8 mouse cellular contexts compared by ENCODE assay signal in the genomic region with DNA sequence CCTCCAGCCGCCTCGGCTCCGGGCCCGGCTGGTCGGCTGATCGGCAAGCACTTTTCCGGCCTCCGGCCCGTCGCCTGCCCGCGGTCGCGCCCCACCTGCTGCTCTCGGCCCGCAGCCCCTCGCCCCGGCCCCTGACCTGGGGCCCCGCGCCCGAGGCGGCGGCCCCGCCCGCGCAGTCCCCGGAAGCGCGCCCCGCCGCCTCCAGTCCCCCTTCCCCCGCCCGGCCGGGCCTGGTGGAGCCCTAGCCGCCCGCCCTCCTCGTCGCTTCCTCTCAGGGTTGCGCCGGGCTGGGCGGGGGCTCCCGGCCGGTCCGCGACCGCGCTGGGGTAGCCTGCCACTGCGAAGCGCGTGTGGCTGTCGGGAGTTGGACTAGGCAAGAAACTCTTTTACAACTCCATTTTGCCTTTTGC. TPM values are rescaled to one million over a fixed set of nuclear protein-coding genes. Genes with fewer than 3 reads are reported as not detected.
A peak's percentile ranks its signal among the peaks of the same experiment; 100 is the strongest.
DNase-seq lines count a peak whose midpoint lies in the region; ATAC-seq and TF ChIP-seq lines count a peak whose summit lies in the region.

No protein-coding gene starts in this region.

- peak; percentile 57 for ATAC-seq in forebrain, postnatal 0 days
- peak; percentile 51 for ATAC-seq in hindbrain, embryonic 16.5 days
- peak; percentile 76 for ATAC-seq in liver, embryonic 14.5 days (ENCODE audit: insufficient read depth)

- H3K9ac ChIP-seq in forebrain, postnatal 0 days = peak overlapping the region; percentile 90
- H3K9ac ChIP-seq in hindbrain, embryonic 16.5 days (ENCODE audit: low read depth, low read length) = peak overlapping the region; percentile 97
- peak overlapping the region; percentile 100 for H3K9ac ChIP-seq in liver, embryonic 14.5 days (replicated peaks)

- DNase-seq in heart, adult 11 months = peak; percentile 99
- DNase-seq in heart, adult 8-10 months (ENCODE audit: low spot score) = no peak
- DNase-seq in forebrain, postnatal 0 days = peak; percentile 63
- DNase-seq in liver, embryonic 14.5 days (ENCODE audit: low read depth in 3 of 3, low spot score in 3 of 3) = peak; percentile 70 to 72 (median 70)
- DNase-seq in naive thymus-derived CD4-positive, alpha-beta T cell, adult 2 months (ENCODE audit: low read depth) = peak; percentile 84
- peak; percentile 88 for DNase-seq in testis, postnatal 10 days (ENCODE audit: low spot score)

- peaks cover 4% of the 10 kb centered on the region; the same call in 1 of the 2 replicates for H3K4me1 ChIP-seq in bone marrow, adult 2 months (ENCODE audit: control insufficient read depth, insufficient read depth, low read length)
- peaks cover 29% of the 10 kb centered on the region for H3K4me1 ChIP-seq in forebrain, postnatal 0 days (ENCODE audit: insufficient read depth)
- peaks cover 28% of the 10 kb centered on the region for H3K4me1 ChIP-seq in hindbrain, embryonic 16.5 days (ENCODE audit: control insufficient read depth, insufficient read depth, low read depth, low read length)
- peaks cover 30 to 32% of the 10 kb centered on the region in 2 experiments for H3K4me1 ChIP-seq in liver, embryonic 14.5 days (replicated peaks; ENCODE audit: control insufficient read depth in 2 of 2, insufficient read depth in 2 of 2, low read length in 1 of 2)

- peak overlapping the region; percentile 93 for H3K4me3 ChIP-seq in bone marrow, adult 2 months (replicated peaks; ENCODE audit: control insufficient read depth, low read depth, low read length)
- peak overlapping the region; percentile 89 for H3K4me3 ChIP-seq in forebrain, postnatal 0 days (ENCODE audit: low read depth, low read length)
- peak overlapping the region; percentile 79 for H3K4me3 ChIP-seq in hindbrain, embryonic 16.5 days (ENCODE audit: low read length)
- H3K4me3 ChIP-seq in liver, embryonic 14.5 days (ENCODE audit: insufficient read depth in 1 of 2, low read depth in 2 of 2, low read length in 2 of 2) = peak overlapping the region; percentile 81 to 99

- TF ChIP-seq EP300 in liver, embryonic 14.5 days (IDR thresholded peaks at IDR 0.05; ENCODE audit: low read depth) = no peak

- WGBS in bone marrow, adult 2 months = under 1% methylated on average over 50 of the region's 51 CpGs
- under 1% methylated on average over 41 of the region's 51 CpGs for WGBS in forebrain, postnatal 0 days
- WGBS in hindbrain, embryonic 16.5 days = under 1% methylated on average over 25 of the region's 51 CpGs
- under 1% methylated on average over 46 of the region's 51 CpGs for WGBS in liver, embryonic 14.5 days (ENCODE audit: insufficient replicate concordance)

- H3K4me2 ChIP-seq in forebrain, postnatal 0 days (ENCODE audit: low read depth) = peak overlapping the region; percentile 48
- peak overlapping the region; percentile 65 for H3K4me2 ChIP-seq in hindbrain, embryonic 16.5 days (ENCODE audit: low read length)
- H3K4me2 ChIP-seq in liver, embryonic 14.5 days (ENCODE audit: low read depth) = peak overlapping the region; percentile 91

- no peaks in the 10 kb centered on the region for H3K9me3 ChIP-seq in forebrain, postnatal 0 days (ENCODE audit: low read length)
- no peaks in the 10 kb centered on the region for H3K9me3 ChIP-seq in hindbrain, embryonic 16.5 days (ENCODE audit: control insufficient read depth, low read length)
- no peaks in the 10 kb centered on the region for H3K9me3 ChIP-seq in liver, embryonic 14.5 days (ENCODE audit: control insufficient read depth, low read length)

- no peaks in the 10 kb centered on the region for H3K27me3 ChIP-seq in forebrain, postnatal 0 days (ENCODE audit: insufficient read depth, low read length)
- no peaks in the 10 kb centered on the region for H3K27me3 ChIP-seq in hindbrain, embryonic 16.5 days (replicated peaks; ENCODE audit: control insufficient read depth, insufficient read depth, low read length)
- H3K27me3 ChIP-seq in liver, embryonic 14.5 days (ENCODE audit: control insufficient read depth, insufficient read depth, low read length) = no peaks in the 10 kb centered on the region

- TF ChIP-seq CTCF in bone marrow, adult 2 months (IDR thresholded peaks at IDR 0.05; ENCODE audit: control insufficient read depth, insufficient read depth, low read length) = no peak
- no peak for TF ChIP-seq CTCF in forebrain, postnatal 0 days (IDR thresholded peaks at IDR 0.05; ENCODE audit: low read depth)
- no peak for TF ChIP-seq CTCF in liver, embryonic 14.5 days (IDR thresholded peaks at IDR 0.05; ENCODE audit: low read depth)

- peaks cover 15% of the 10 kb centered on the region for H3K36me3 ChIP-seq in forebrain, postnatal 0 days (ENCODE audit: insufficient read depth)
- H3K36me3 ChIP-seq in hindbrain, embryonic 16.5 days (ENCODE audit: control insufficient read depth, insufficient read depth, low read length) = peaks cover 17% of the 10 kb centered on the region
- H3K36me3 ChIP-seq in liver, embryonic 14.5 days (replicated peaks; ENCODE audit: control insufficient read depth, insufficient read depth, low read depth) = peaks cover 10% of the 10 kb centered on the region

- TF ChIP-seq POLR2A in bone marrow, adult 2 months (IDR thresholded peaks at IDR 0.05; ENCODE audit: borderline replicate concordance, control insufficient read depth, low read depth, low read length) = peak; percentile 40; the same call in 1 of the 2 replicates

- peak overlapping the region; percentile 99 for H3K27ac ChIP-seq in bone marrow, adult 2 months (ENCODE audit: control insufficient read depth, insufficient read depth, low read depth, low read length, poor library complexity)
- H3K27ac ChIP-seq in forebrain, postnatal 0 days (ENCODE audit: low read depth, low read length) = peak overlapping the region; percentile 95
- peak overlapping the region; percentile 100 for H3K27ac ChIP-seq in hindbrain, embryonic 16.5 days (ENCODE audit: low read depth, low read length)
- H3K27ac ChIP-seq in liver, embryonic 14.5 days = peak overlapping the region; percentile 99

RNA-seq across cellular contexts. Expression of a gene that starts 0.6 kb away (rescaled TPM):
- 10 to 100 TPM; 66.6 to 85.9 (median 81.5) TPM for total RNA-seq in heart, adult 8-10 months (2022)
- polyA plus RNA-seq in bone marrow, adult 2 months (2011; ENCODE audit: insufficient read depth, insufficient read length, low replicate concordance, missing spikeins) = 5.6 and 13.2 TPM in 2 replicates
- total RNA-seq in forebrain, postnatal 0 days (2014; rRNA removed) = 47.7 and 50.0 TPM in 2 replicates
- polyA plus RNA-seq in forebrain, postnatal 0 days (2015; fragmentation: Nextera tagmentation; extraction: Ambion mirVana) = 59.2 and 66.2 TPM in 2 replicates
- polyA plus RNA-seq in hindbrain, embryonic 16.5 days (2015; fragmentation: Nextera tagmentation; extraction: Ambion mirVana) = 51.6 and 57.2 TPM in 2 replicates
- polyA plus RNA-seq in liver, embryonic 14.5 days (2012; rRNA removed) = 10.4 and 10.6 TPM in 2 replicates
- polyA plus RNA-seq in liver, embryonic 14.5 days (2014; fragmentation: Nextera tagmentation; extraction: Ambion mirVana) = 10.9 and 13.2 TPM in 2 replicates

RNA-seq across cellular contexts. Expression of a gene that starts 0.6 kb away (rescaled TPM):
- 100 to 1,000 TPM; 196 to 229 (median 224) TPM for total RNA-seq in heart, adult 8-10 months (2022)
- polyA plus RNA-seq in bone marrow, adult 2 months (2011; ENCODE audit: insufficient read depth, insufficient read length, low replicate concordance, missing spikeins) = 138 and 223 TPM in 2 replicates
- 119 and 126 TPM in 2 replicates for total RNA-seq in forebrain, postnatal 0 days (2014; rRNA removed)
- 238 and 271 TPM in 2 replicates for polyA plus RNA-seq in forebrain, postnatal 0 days (2015; fragmentation: Nextera tagmentation; extraction: Ambion mirVana)
- polyA plus RNA-seq in hindbrain, embryonic 16.5 days (2015; fragmentation: Nextera tagmentation; extraction: Ambion mirVana) = 278 TPM in 2 replicates
- 62.5 and 76.4 TPM in 2 replicates for polyA plus RNA-seq in liver, embryonic 14.5 days (2012; rRNA removed)
- 130 and 133 TPM in 2 replicates for polyA plus RNA-seq in liver, embryonic 14.5 days (2014; fragmentation: Nextera tagmentation; extraction: Ambion mirVana)

RNA-seq across cellular contexts. Expression of a gene that starts 9.9 kb away (rescaled TPM):
- 1 to 10 TPM; 3.8 to 6.5 (median 4.9) TPM for total RNA-seq in heart, adult 8-10 months (2022)
- polyA plus RNA-seq in bone marrow, adult 2 months (2011; ENCODE audit: insufficient read depth, insufficient read length, low replicate concordance, missing spikeins) = 1.7 and 15.2 TPM in 2 replicates
- total RNA-seq in forebrain, postnatal 0 days (2014; rRNA removed) = 25.9 and 32.6 TPM in 2 replicates
- 14.6 and 20.1 TPM in 2 replicates for polyA plus RNA-seq in forebrain, postnatal 0 days (2015; fragmentation: Nextera tagmentation; extraction: Ambion mirVana)
- polyA plus RNA-seq in hindbrain, embryonic 16.5 days (2015; fragmentation: Nextera tagmentation; extraction: Ambion mirVana) = 23.3 and 26.3 TPM in 2 replicates
- polyA plus RNA-seq in liver, embryonic 14.5 days (2012; rRNA removed) = 6.1 and 7.5 TPM in 2 replicates
- 7.2 and 7.7 TPM in 2 replicates for polyA plus RNA-seq in liver, embryonic 14.5 days (2014; fragmentation: Nextera tagmentation; extraction: Ambion mirVana)

RNA-seq across cellular contexts. Expression of a gene that starts 16.3 kb away (rescaled TPM):
- total RNA-seq in heart, adult 8-10 months (2022) = 10 to 100 TPM; 23.0 to 32.5 (median 28.5) TPM
- polyA plus RNA-seq in bone marrow, adult 2 months (2011; ENCODE audit: insufficient read depth, insufficient read length, low replicate concordance, missing spikeins) = 2.3 TPM in 2 replicates
- total RNA-seq in forebrain, postnatal 0 days (2014; rRNA removed) = 66.6 and 67.7 TPM in 2 replicates
- polyA plus RNA-seq in forebrain, postnatal 0 days (2015; fragmentation: Nextera tagmentation; extraction: Ambion mirVana) = 115 and 134 TPM in 2 replicates
- polyA plus RNA-seq in hindbrain, embryonic 16.5 days (2015; fragmentation: Nextera tagmentation; extraction: Ambion mirVana) = 142 and 145 TPM in 2 replicates
- polyA plus RNA-seq in liver, embryonic 14.5 days (2012; rRNA removed) = 2.8 and 2.9 TPM in 2 replicates
- 4.3 and 6.2 TPM in 2 replicates for polyA plus RNA-seq in liver, embryonic 14.5 days (2014; fragmentation: Nextera tagmentation; extraction: Ambion mirVana)

RNA-seq across cellular contexts. Expression of a gene that starts 32.1 kb away (rescaled TPM):
- total RNA-seq in heart, adult 8-10 months (2022) = 100 to 1,000 TPM in 1 of 4 experiments, 10 to 100 TPM in 3; 67.6 to 101 (median 81.7) TPM
- polyA plus RNA-seq in bone marrow, adult 2 months (2011; ENCODE audit: insufficient read depth, insufficient read length, low replicate concordance, missing spikeins) = 1,398 and 2,156 TPM in 2 replicates
- 184 and 264 TPM in 2 replicates for total RNA-seq in forebrain, postnatal 0 days (2014; rRNA removed)
- 446 and 498 TPM in 2 replicates for polyA plus RNA-seq in forebrain, postnatal 0 days (2015; fragmentation: Nextera tagmentation; extraction: Ambion mirVana)
- 451 and 453 TPM in 2 replicates for polyA plus RNA-seq in hindbrain, embryonic 16.5 days (2015; fragmentation: Nextera tagmentation; extraction: Ambion mirVana)
- polyA plus RNA-seq in liver, embryonic 14.5 days (2012; rRNA removed) = 3,084 and 3,741 TPM in 2 replicates
- 6,910 and 6,914 TPM in 2 replicates for polyA plus RNA-seq in liver, embryonic 14.5 days (2014; fragmentation: Nextera tagmentation; extraction: Ambion mirVana)
